Mouse (Mus musculus): ENCODE results near the gene Gm17571.

Gm17571 gene

GRCm38 (mm10) chr9:13446703-13447285, at the start of gene Gm17571:
Gene Gm17571 (minus strand): TSS chr9:13446753.
- DNase-seq (ENCODE audit: low spot score): no peak

GRCm38 (mm10) chr9:13495530-13495929, 49.0 kb upstream of the Gm17571 start:
- DNase-seq (ENCODE audit: low spot score): no peak

- no peak for DNase-seq (ENCODE audit: low spot score)
These were observed 47.2 kb upstream of the Gm17571 start for GRCm38 (mm10) chr9:13493746-13494145.

GRCm38 (mm10) chr9:13492807-13493206, 46.3 kb upstream of the Gm17571 start:
- no peak for DNase-seq (ENCODE audit: low spot score)

- no peak for DNase-seq (ENCODE audit: low spot score)
These were observed 45.5 kb upstream of the Gm17571 start for GRCm38 (mm10) chr9:13491854-13492620.

- no peak for DNase-seq (ENCODE audit: low spot score)
These were observed 44.6 kb upstream of the Gm17571 start for GRCm38 (mm10) chr9:13491107-13491506.

- no peak for DNase-seq (ENCODE audit: low spot score)
These were observed 39.4 kb upstream of the Gm17571 start for GRCm38 (mm10) chr9:13485914-13486313.

GRCm38 (mm10) chr9:13484267-13485240, 38.0 kb upstream of the Gm17571 start:
- no peak for DNase-seq (ENCODE audit: low spot score)

- DNase-seq (ENCODE audit: low spot score): no peak
These were observed 36.9 kb upstream of the Gm17571 start for GRCm38 (mm10) chr9:13483199-13484068.

GRCm38 (mm10) chr9:13479275-13479674, 32.7 kb upstream of the Gm17571 start:
- no peak for DNase-seq (ENCODE audit: low spot score)

- DNase-seq (ENCODE audit: low spot score): no peak
These were observed 28.4 kb upstream of the Gm17571 start for GRCm38 (mm10) chr9:13474951-13475350.

- DNase-seq (ENCODE audit: low spot score): no peak
These were observed 23.5 kb upstream of the Gm17571 start for GRCm38 (mm10) chr9:13470013-13470412.

GRCm38 (mm10) chr9:13468778-13469177, 22.2 kb upstream of the Gm17571 start:
- no peak for DNase-seq (ENCODE audit: low spot score)

GRCm38 (mm10) chr9:13467745-13468144, 21.2 kb upstream of the Gm17571 start:
- DNase-seq (ENCODE audit: low spot score): no peak

- DNase-seq (ENCODE audit: low spot score): no peak
These were observed 20.3 kb upstream of the Gm17571 start for GRCm38 (mm10) chr9:13466816-13467215.

- DNase-seq (ENCODE audit: low spot score): no peak
These were observed 19.8 kb upstream of the Gm17571 start for GRCm38 (mm10) chr9:13466351-13466750.

- DNase-seq (ENCODE audit: low spot score): no peak
These were observed 18.9 kb upstream of the Gm17571 start for GRCm38 (mm10) chr9:13465358-13466020.

GRCm38 (mm10) chr9:13460926-13461325, 14.4 kb upstream of the Gm17571 start:
- no peak for DNase-seq (ENCODE audit: low spot score)

GRCm38 (mm10) chr9:13460012-13460411, 13.5 kb upstream of the Gm17571 start:
- DNase-seq (ENCODE audit: low spot score): no peak

- no peak for DNase-seq (ENCODE audit: low spot score)
These were observed 12.8 kb upstream of the Gm17571 start for GRCm38 (mm10) chr9:13459371-13459770.

GRCm38 (mm10) chr9:13457774-13458173, 11.2 kb upstream of the Gm17571 start:
- no peak for DNase-seq (ENCODE audit: low spot score)
